Mouse (Mus musculus) hindbrain, postnatal 0 days (tissue): Measurements from ENCODE around the gene Usp10. TPM values are rescaled to one million over a fixed set of nuclear protein-coding genes. Genes with fewer than 3 reads are reported as not detected.

Experiments used
- ATAC-seq: fragments of 200-750 bp; cut with Nextera tagmentation; 2 replicates; pipeline ENCODE4 v1.8.0; 2017; ENCODE audit warnings: mild to moderate bottlenecking, moderate TSS enrichment, moderate library complexity
- DNase-seq: peaks from one replicate; pipeline ENCODE4 v3.0.0-alpha.2; 2015; ENCODE audit warnings: low spot score
- H3K27ac ChIP-seq: fragments of 300-500 bp; sonication (generic); 2 replicates; pipeline ENCODE4 v1.5.1; 2014; ENCODE audit warnings: mild to moderate bottlenecking
- H3K27me3 ChIP-seq: fragments of 300-500 bp; sonication (generic); 2 replicates; pipeline ENCODE4 v1.6.1; 2014; ENCODE audit warnings: low read length, mixed read lengths; ENCODE audit not compliant: insufficient read depth
- H3K36me3 ChIP-seq: fragments of 300-500 bp; sonication (generic); 2 replicates; pipeline ENCODE4 v1.6.1; 2014; ENCODE audit warnings: low read length, mixed read lengths; ENCODE audit not compliant: insufficient read depth
- H3K4me1 ChIP-seq: fragments of 300-500 bp; sonication (generic); 2 replicates; pipeline ENCODE4 v1.6.1; 2014; ENCODE audit warnings: antibody characterized with exemption, low read length, mixed read lengths; ENCODE audit not compliant: insufficient read depth
- H3K4me2 ChIP-seq: fragments of 300-500 bp; sonication (generic); 2 replicates; pipeline ENCODE4 v1.6.1; 2014; ENCODE audit warnings: low read depth, mild to moderate bottlenecking, low read length, moderate library complexity, mixed read lengths
- H3K4me3 ChIP-seq: fragments of 300-500 bp; sonication (generic); 2 replicates; pipeline ENCODE4 v1.5.1; 2014; ENCODE audit warnings: low read length
- H3K9ac ChIP-seq: fragments of 300-500 bp; sonication (generic); replicated peaks from 2 replicates; pipeline ENCODE4 v1.6.1; 2014; ENCODE audit warnings: mild to moderate bottlenecking, low read length, moderate library complexity, mixed read lengths
- H3K9me3 ChIP-seq: fragments of 300-500 bp; sonication (generic); 2 replicates; pipeline ENCODE4 v1.6.1; 2016; ENCODE audit warnings: low read length, mixed read lengths
- CTCF ChIP-seq: IDR thresholded peaks from 2 replicates; pipeline ENCODE4 v1.5.1; 2016; ENCODE audit warnings: antibody characterized with exemption, control low read depth, low read depth
- WGBS: fragments of 180-500 bp; shearing (Covaris S2); extraction: QIAGEN DNeasy Blood & Tissue Kit; methylation state at CpG from one replicate; pipeline ENCODE4 v1.1.7; 2014; 5-methylcytosine and 5-hydroxymethylcytosine counted together
- polyA plus RNA-seq: library from polyadenylated mRNA; unstranded; fragments of >200 nt; fragmentation: Nextera tagmentation; extraction: Ambion mirVana; gene quantifications from 2 replicates; pipeline ENCODE4 v1.2.1, GENCODE M21; 2015
- total RNA-seq: library from RNA; depleted of rRNA; stranded (reverse); fragments of >200 nt; gene quantifications from 2 replicates; pipeline ENCODE4 v1.2.3, GENCODE M21; 2014

Usp10 gene
- total and polyA plus RNA-seq, 2 experiments from 2014 or later = 91.1 to 94.2 TPM

- Histone ChIP-seq H3K9ac (no peak overlapping the region), H3K9me3 (no peaks in the 10 kb centered on the region), H3K4me1 (peaks cover 25% of the 10 kb centered on the region), H3K27me3 (no peaks in the 10 kb centered on the region), H3K36me3 (no peaks in the 10 kb centered on the region), H3K27ac (no peak overlapping the region), H3K4me3 (peak overlapping the region; percentile 77; the same call in 1 of the 2 replicates), H3K4me2 (peak overlapping the region; percentile 87)
- no peak for TF ChIP-seq CTCF
- DNase-seq (no peak), ATAC-seq (no peak)
- WGBS = 38% methylated on average over 6 of the region's 6 CpGs
Measured at GRCm38 (mm10) chr8:119912643-119913042, 2.5 kb downstream of the Usp10 start.

GRCm38 (mm10) chr8:119913181-119913580 is 3.0 kb downstream of the Usp10 start:
- Histone ChIP-seq H3K4me2 (peak overlapping the region; percentile 87; the same call in 1 of the 2 replicates), H3K4me1 (peaks cover 25% of the 10 kb centered on the region), H3K4me3 (no peak overlapping the region), H3K36me3 (no peaks in the 10 kb centered on the region), H3K27ac (no peak overlapping the region), H3K27me3 (no peaks in the 10 kb centered on the region), H3K9ac (no peak overlapping the region), H3K9me3 (no peaks in the 10 kb centered on the region)
- DNase-seq (no peak), ATAC-seq (no peak)
- 79% methylated on average over 3 of the region's 3 CpGs for WGBS
- no peak for TF ChIP-seq CTCF

GRCm38 (mm10) chr8:119914161-119914560 is 4.0 kb downstream of the Usp10 start:
- Histone ChIP-seq H3K36me3 (no peaks in the 10 kb centered on the region), H3K4me1 (peaks cover 25% of the 10 kb centered on the region), H3K4me3 (no peak overlapping the region), H3K27ac (no peak overlapping the region), H3K9ac (no peak overlapping the region), H3K9me3 (no peaks in the 10 kb centered on the region), H3K27me3 (no peaks in the 10 kb centered on the region), H3K4me2 (no peak overlapping the region)
- no peak for ATAC-seq
- no peak for DNase-seq
- no peak for TF ChIP-seq CTCF
- WGBS = 45% methylated on average over 2 of the region's 2 CpGs

GRCm38 (mm10) chr8:119915298-119915697 is 5.1 kb downstream of the Usp10 start:
- no peak for DNase-seq
- Histone ChIP-seq H3K4me1 (peaks cover 21% of the 10 kb centered on the region), H3K36me3 (no peaks in the 10 kb centered on the region), H3K9me3 (no peaks in the 10 kb centered on the region), H3K4me3 (no peak overlapping the region), H3K4me2 (no peak overlapping the region), H3K27me3 (no peaks in the 10 kb centered on the region), H3K27ac (no peak overlapping the region), H3K9ac (no peak overlapping the region)
- no peak for ATAC-seq
- no peak for TF ChIP-seq CTCF
- WGBS = 90% methylated on average over 4 of the region's 4 CpGs

- TF ChIP-seq CTCF = no peak
- H3K9me3 ChIP-seq = no peaks in the 10 kb centered on the region
- DNase-seq = no peak
- H3K9ac ChIP-seq = no peak overlapping the region
- ATAC-seq = no peak
- H3K4me2 ChIP-seq = no peak overlapping the region
- H3K4me3 ChIP-seq = no peak overlapping the region
- peaks cover 21% of the 10 kb centered on the region for H3K4me1 ChIP-seq
- no peak overlapping the region for H3K27ac ChIP-seq
- no peaks in the 10 kb centered on the region for H3K36me3 ChIP-seq
- no peaks in the 10 kb centered on the region for H3K27me3 ChIP-seq
- WGBS = 63% methylated on average over 16 of the region's 16 CpGs
Measured at GRCm38 (mm10) chr8:119916237-119916892, 6.2 kb downstream of the Usp10 start.

GRCm38 (mm10) chr8:119917415-119917814 is 7.3 kb downstream of the Usp10 start:
- WGBS = 97% methylated on average over 3 of the region's 3 CpGs
- H3K36me3 ChIP-seq = no peaks in the 10 kb centered on the region
- no peak for TF ChIP-seq CTCF
- no peaks in the 10 kb centered on the region for H3K9me3 ChIP-seq
- no peak for DNase-seq
- no peaks in the 10 kb centered on the region for H3K27me3 ChIP-seq
- no peak overlapping the region for H3K4me2 ChIP-seq
- no peak overlapping the region for H3K9ac ChIP-seq
- peaks cover 20% of the 10 kb centered on the region for H3K4me1 ChIP-seq
- no peak overlapping the region for H3K4me3 ChIP-seq
- no peak for ATAC-seq
- H3K27ac ChIP-seq = no peak overlapping the region

- WGBS = 95% methylated on average over 1 of the region's 1 CpGs
- no peak for TF ChIP-seq CTCF
- Histone ChIP-seq H3K4me3 (no peak overlapping the region), H3K4me1 (0 out of 2 replicates have a peak, but pooled peaks cover 14% of the 10 kb centered on the region), H3K4me2 (no peak overlapping the region), H3K9ac (no peak overlapping the region), H3K9me3 (no peaks in the 10 kb centered on the region), H3K27ac (no peak overlapping the region), H3K36me3 (no peaks in the 10 kb centered on the region), H3K27me3 (no peaks in the 10 kb centered on the region)
- no peak for ATAC-seq
- DNase-seq = no peak
Measured at GRCm38 (mm10) chr8:119918155-119918567, 8.0 kb downstream of the Usp10 start.
